Mouse (Mus musculus): ENCODE results near the gene Acacb.

GRCm38 (mm10) chr5:114146028-114146888 lies at the start of gene Acacb:
- TF ChIP-seq POLR2A (IDR thresholded peaks at IDR 0.05; ENCODE audit: control insufficient read depth, low read depth, low read length) (no peak), CTCF (IDR thresholded peaks at IDR 0.05; ENCODE audit: control insufficient read depth, insufficient read depth, insufficient replicate concordance, low read depth, low read length) (no peak)

All from testis, adult 2 months (tissue).